23 mouse cellular contexts compared by ENCODE assay signal in genomic region chr6:52956131-52956530, GRCm38 (mm10).
"Had no signal": no experiment of that assay in that cellular context is flagged by ENCODE, and none has a peak within 500 bp of the region (broad histone marks: within the 10 kb centered on the region; RNA-seq: fewer than 3 reads in every experiment).

No protein-coding gene starts in this region.

- H3K27ac ChIP-seq: heart, adult 2 months; heart, embryonic 13.5 days; heart, embryonic 15.5 days; hindbrain, embryonic 13.5 days; intestine, embryonic 15.5 days; layer of hippocampus, adult 2 months; left cerebral cortex, adult 2 months; liver, embryonic 13.5 days had no signal

- H3K36me3 ChIP-seq: heart, embryonic 13.5 days; heart, embryonic 15.5 days; hindbrain, embryonic 13.5 days; intestine, embryonic 15.5 days; limb, embryonic 12.5 days; liver, embryonic 13.5 days had no signal

- H3K4me3 ChIP-seq: heart, adult 2 months; heart, embryonic 13.5 days; heart, embryonic 15.5 days; hindbrain, embryonic 13.5 days; intestine, embryonic 15.5 days; layer of hippocampus, adult 2 months; left cerebral cortex, adult 2 months; limb, embryonic 12.5 days; liver, embryonic 13.5 days had no signal

- DNase-seq: forebrain, postnatal 0 days; gastrocnemius, postnatal 14 days; gastrocnemius, postnatal 36 days; heart, adult 2 months; kidney, adult 18-20 months; kidney, adult 8-10 months; kidney, postnatal 10 days; kidney, postnatal 25 days; kidney, postnatal 4 days; liver; liver, embryonic 13.5 days had no signal

- H3K9me3 ChIP-seq: heart, embryonic 13.5 days; heart, embryonic 15.5 days; hindbrain, embryonic 13.5 days; intestine, embryonic 15.5 days; limb, embryonic 12.5 days; liver, embryonic 13.5 days had no signal

- H3K27me3 ChIP-seq: heart, embryonic 13.5 days; heart, embryonic 15.5 days; hindbrain, embryonic 13.5 days; intestine, embryonic 15.5 days; limb, embryonic 12.5 days; liver, embryonic 13.5 days had no signal

- ATAC-seq: forebrain, postnatal 0 days; hindbrain, embryonic 16.5 days; inflammation-experienced regulatory T-cells, adult 6 months; intestine, postnatal 0 days had no signal

- H3K4me2 ChIP-seq: heart, embryonic 11.5 days; heart, embryonic 13.5 days; heart, embryonic 15.5 days; hindbrain, embryonic 13.5 days; intestine, embryonic 15.5 days; limb, embryonic 12.5 days; liver, embryonic 11.5 days; liver, embryonic 13.5 days had no signal

- H3K4me1 ChIP-seq: liver, embryonic 13.5 days had no signal

- H3K9ac ChIP-seq: forebrain, postnatal 0 days; heart, embryonic 13.5 days; heart, embryonic 15.5 days; hindbrain, embryonic 13.5 days; intestine, embryonic 15.5 days; limb, embryonic 12.5 days; liver, embryonic 13.5 days had no signal
